Mouse (Mus musculus) left cerebral cortex, postnatal 4 days (tissue): ENCODE results near the gene Keap1. TPM values are rescaled to one million over a fixed set of nuclear protein-coding genes. Genes with fewer than 3 reads are reported as not detected.
A peak's percentile ranks its signal among the peaks of the same experiment; 100 is the strongest.
"Not testable (repeated sequence)": the region's sequence is repeated elsewhere in the genome, so short reads cannot be mapped to it uniquely, and the experiment has no call there.

ENCODE experiments used
- DNase-seq: peaks from one replicate; pipeline ENCODE4 v3.0.0-alpha.2; 2022
- intact Hi-C: fragments of 180-260 bp; cut with DNase I; formaldehyde crosslinking; loops from one replicate; pipeline ENCODE4 v1.15.1; 2025
- total RNA-seq, 2 experiments: library from RNA; stranded (reverse); gene quantifications; 2 replicates each; pipeline ENCODE4 v1.2.3; 2021

The Keap1 gene
- total RNA-seq, 2 experiments from 2014 or later, result 49.0 to 50.8 TPM

- DNase-seq, result no peak
- intact Hi-C loops, result no loop called here
These were observed 40.2 kb downstream of the Keap1 start for GRCm38 (mm10) chr9:21198960-21199359.

- peak; percentile 79 for DNase-seq
- intact Hi-C loops, result no loop called here
These were observed 41.2 kb downstream of the Keap1 start for GRCm38 (mm10) chr9:21197981-21198380.

GRCm38 (mm10) chr9:21196521-21197433, 42.4 kb downstream of the Keap1 start:
- DNase-seq, result peak; percentile 64
- intact Hi-C loops, result no loop called here

- intact Hi-C loops, DNase-seq: not testable (repeated sequence)
These were observed 43.2 kb downstream of the Keap1 start for GRCm38 (mm10) chr9:21195736-21196505.

- DNase-seq, result no peak
- intact Hi-C loops, result no loop called here
These were observed 44.2 kb downstream of the Keap1 start for GRCm38 (mm10) chr9:21194787-21195493.

GRCm38 (mm10) chr9:21193786-21194185, 45.4 kb downstream of the Keap1 start:
- intact Hi-C loops, result no loop called here
- no peak for DNase-seq

- no peak for DNase-seq
These were observed 48.5 kb downstream of the Keap1 start for GRCm38 (mm10) chr9:21190670-21191069.

GRCm38 (mm10) chr9:21189905-21190304, 49.3 kb downstream of the Keap1 start:
- intact Hi-C loops, result no loop called here
- DNase-seq, result no peak

More at GRCm38 (mm10) chr9:21190670-21191069, 48.5 kb downstream of the Keap1 start:
- intact Hi-C loops, result no loop called here

GRCm38 (mm10) chr9:21185436-21185835, 53.7 kb downstream of the Keap1 start:
- intact Hi-C loops, result no loop called here
- no peak for DNase-seq

- DNase-seq, result peak; percentile 88
- intact Hi-C loops, result no loop called here
These were observed 54.4 kb downstream of the Keap1 start for GRCm38 (mm10) chr9:21184733-21185132.

GRCm38 (mm10) chr9:21183905-21184413, 55.2 kb downstream of the Keap1 start:
- intact Hi-C loops, result no loop called here
- no peak for DNase-seq

GRCm38 (mm10) chr9:21183421-21183820, 55.7 kb downstream of the Keap1 start:
- no peak for DNase-seq
- intact Hi-C loops, result no loop called here

GRCm38 (mm10) chr9:21181421-21182220, 57.5 kb downstream of the Keap1 start:
- intact Hi-C loops, result no loop called here
- no peak for DNase-seq

- DNase-seq, result no peak
- intact Hi-C loops, result no loop called here
These were observed 58.3 kb downstream of the Keap1 start for GRCm38 (mm10) chr9:21180841-21181240.

- intact Hi-C loops, result no loop called here
- DNase-seq, result no peak
These were observed 58.8 kb downstream of the Keap1 start for GRCm38 (mm10) chr9:21180402-21180801.

Other genes starting within 250 kb of the Keap1 start
- 10 to 100 TPM; 45.2 to 49.3 TPM for gene Mrpl4, start 236.6 kb downstream of the Keap1 start, total RNA-seq
- 1 to 10 TPM; 2.5 to 2.8 TPM for gene Icam1, start 223.4 kb downstream of the Keap1 start, total RNA-seq
- not detected for gene Icam4, start 210.0 kb downstream of the Keap1 start, total RNA-seq
- 10 to 100 TPM; 28.1 to 41.3 TPM for gene Icam5, start 207.3 kb downstream of the Keap1 start, total RNA-seq
- not detected for gene Zglp1, start 172.3 kb downstream of the Keap1 start, total RNA-seq
- gene Gm49373, start 166.3 kb downstream of the Keap1 start, total RNA-seq, result 1 to 10 TPM; 1.9 TPM
- gene Fdx1l, start 165.7 kb downstream of the Keap1 start, total RNA-seq, result 10 to 100 TPM; 36.6 to 38.2 TPM
- 1 to 10 TPM; 3.3 to 4.1 TPM for gene Gm38431, start 147.4 kb downstream of the Keap1 start, total RNA-seq
- gene Raver1, start 147.4 kb downstream of the Keap1 start, total RNA-seq, result 10 to 100 TPM; 36.8 to 37.9 TPM
- 10 to 100 TPM; 16.1 to 16.7 TPM for gene Tyk2, start 108.1 kb downstream of the Keap1 start, total RNA-seq
- gene Cdc37, start 89.4 kb downstream of the Keap1 start, total RNA-seq, result 100 to 1,000 TPM; 125 TPM
- gene Pde4a, start 73.6 kb downstream of the Keap1 start, total RNA-seq, result 10 to 100 TPM; 44.4 to 47.3 TPM
- 1 to 10 TPM; 2.5 to 2.8 TPM for gene S1pr5, start 9.1 kb upstream of the Keap1 start, total RNA-seq
- gene Atg4d, start 25.9 kb upstream of the Keap1 start, total RNA-seq, result 10 to 100 TPM; 26.3 to 31.0 TPM
- gene Kri1, start 48.6 kb upstream of the Keap1 start, total RNA-seq, result 10 to 100 TPM; 46.7 to 49.2 TPM
- 10 to 100 TPM; 58.3 to 63.6 TPM for gene Cdkn2d, start 52.0 kb upstream of the Keap1 start, total RNA-seq
- gene Ap1m2, start 73.0 kb upstream of the Keap1 start, total RNA-seq, result 1 to 10 TPM; 1.3 to 3.7 TPM
- gene Slc44a2, start 81.3 kb upstream of the Keap1 start, total RNA-seq, result 10 to 100 TPM; 69.9 to 71.5 TPM
- gene Ilf3, start 128.5 kb upstream of the Keap1 start, total RNA-seq, result 100 to 1,000 TPM; 170 to 172 TPM
- 10 to 100 TPM; 38.2 to 41.0 TPM for gene Qtrt1, start 172.5 kb upstream of the Keap1 start, total RNA-seq
- gene Dnm2, start 185.5 kb upstream of the Keap1 start, total RNA-seq, result 10 to 100 TPM; 87.1 to 92.7 TPM